Mouse (Mus musculus): ENCODE results near the gene Commd8.

The Commd8 gene

GRCm38 (mm10) chr5:72167594-72168284, at the start of gene Commd8:
TSS of gene Commd8 (minus strand) at chr5:72168189.
- DNase-seq = peak; percentile 97

DNA sequence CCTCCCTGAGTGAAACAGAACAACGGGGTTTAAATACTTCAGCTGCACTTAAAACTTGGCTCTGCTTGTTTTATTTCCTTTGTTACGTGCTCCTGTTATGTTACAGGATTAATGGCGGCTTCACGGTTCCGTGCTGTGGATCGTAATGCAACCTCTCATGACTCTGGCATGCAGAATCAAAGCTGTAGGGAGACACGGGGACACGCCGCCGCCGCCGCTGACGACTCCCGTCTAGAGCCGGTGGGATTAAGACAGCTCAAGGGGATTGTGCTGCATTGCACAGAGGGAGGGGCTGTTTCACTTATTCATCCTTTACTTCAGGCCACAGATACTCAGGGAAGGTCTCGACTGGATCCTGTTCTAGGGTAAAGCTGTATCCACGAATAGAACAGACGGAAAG, 43.8 kb upstream of the Commd8 start:
- no peak for DNase-seq

DNA sequence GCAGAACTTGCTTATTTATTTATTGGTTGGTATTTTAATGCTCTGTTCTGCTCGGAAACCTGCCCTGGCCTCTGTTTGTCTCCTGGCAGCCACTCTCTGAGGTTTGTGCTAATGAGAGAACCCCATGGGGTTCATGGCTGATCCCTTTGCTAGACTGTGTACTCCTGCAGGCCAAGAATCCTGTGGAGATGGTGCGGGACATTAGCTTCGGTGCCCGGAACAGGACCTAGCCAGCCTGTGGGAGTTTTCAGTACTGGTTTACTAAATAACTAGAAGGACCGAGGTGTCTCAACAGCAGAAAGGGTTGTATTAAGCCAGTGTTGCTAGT, 42.8 kb upstream of the Commd8 start:
- no peak for DNase-seq

- no peak for DNase-seq
Observed at GRCm38 (mm10) chr5:72210123-72210811, 42.3 kb upstream of the Commd8 start.

- DNase-seq = no peak
Observed at GRCm38 (mm10) chr5:72208515-72208914, 40.5 kb upstream of the Commd8 start.

DNA sequence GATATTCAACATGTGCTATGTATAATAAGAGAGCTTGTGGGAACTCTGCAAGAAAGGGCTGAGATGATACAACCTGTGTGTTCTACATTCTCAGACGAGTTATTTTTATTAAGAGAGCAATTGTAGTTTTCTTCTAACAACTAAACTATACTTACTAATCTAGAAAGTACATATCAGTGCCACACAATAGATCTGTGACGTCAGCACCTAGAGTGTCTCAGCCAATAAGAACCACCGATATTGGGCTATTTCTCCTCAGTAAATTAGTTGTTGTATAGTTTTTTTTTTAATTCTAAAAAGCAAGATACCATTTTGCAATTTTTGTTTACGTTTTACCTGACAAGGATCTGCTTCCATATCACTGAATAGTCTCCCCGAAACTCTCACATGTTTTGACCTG, 37.3 kb upstream of the Commd8 start:
- no peak for DNase-seq

- no peak for DNase-seq
Observed at GRCm38 (mm10) chr5:72204507-72204906, 36.5 kb upstream of the Commd8 start.

GRCm38 (mm10) chr5:72203734-72204073, 35.7 kb upstream of the Commd8 start:
- DNase-seq = no peak

DNA sequence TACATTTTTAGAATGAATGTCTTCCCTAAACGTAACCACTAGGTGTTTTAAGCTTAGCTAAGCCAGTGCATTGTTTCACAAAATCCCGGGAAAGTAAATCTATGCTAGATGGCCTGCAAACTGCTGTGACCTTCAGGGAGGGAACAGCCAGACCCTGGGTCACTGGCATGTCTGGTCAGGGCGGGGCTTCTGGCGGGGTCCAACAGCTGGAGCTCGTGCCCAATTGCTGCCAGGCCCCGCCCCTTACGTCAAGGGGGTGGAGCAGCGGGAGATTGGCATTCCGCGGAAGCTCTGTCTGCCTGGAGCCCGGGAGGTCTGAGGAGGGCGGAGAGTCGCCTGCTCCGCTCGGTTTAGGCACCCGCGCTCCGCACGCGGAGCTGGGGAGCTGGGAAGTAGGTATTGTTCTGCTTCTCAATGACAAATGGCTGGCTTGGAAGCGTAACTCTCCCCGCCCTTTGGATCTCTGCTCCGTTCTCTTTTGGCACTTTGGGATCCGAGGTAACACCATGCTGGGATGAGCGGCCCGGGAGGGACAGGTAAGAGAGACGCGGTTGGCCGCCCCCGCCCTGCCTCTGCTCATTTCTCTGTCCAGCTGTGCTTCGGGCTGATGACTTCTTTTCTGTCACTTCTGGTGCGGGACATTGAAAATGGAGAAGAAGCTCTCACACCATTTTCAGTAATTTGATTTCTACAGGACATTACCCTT, 35.2 kb upstream of the Commd8 start:
- peak; percentile 91 for DNase-seq

DNA sequence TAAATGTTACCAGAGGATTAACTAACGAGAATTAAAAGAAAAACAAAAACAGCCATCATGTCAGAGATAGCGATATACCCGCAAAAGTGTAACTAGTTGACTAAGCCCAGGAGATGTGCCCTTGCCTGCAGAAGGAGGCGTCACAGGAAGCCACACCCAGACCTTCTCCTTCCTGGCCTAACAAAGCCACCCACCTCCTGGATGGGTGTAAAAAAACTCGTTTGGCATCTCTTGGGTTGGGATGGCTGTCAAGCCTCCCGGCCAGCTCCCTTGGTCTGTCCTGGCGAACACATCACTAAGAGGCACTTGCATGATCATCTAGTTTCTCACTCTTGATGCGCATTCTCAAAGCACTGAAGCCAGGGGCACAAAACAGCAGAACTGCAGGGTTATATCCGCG, 34.0 kb upstream of the Commd8 start:
- DNase-seq = peak; percentile 9

GRCm38 (mm10) chr5:72201600-72201999, 33.6 kb upstream of the Commd8 start:
- DNase-seq = no peak

GRCm38 (mm10) chr5:72195442-72195841, 27.5 kb upstream of the Commd8 start:
- DNase-seq = no peak

GRCm38 (mm10) chr5:72191932-72192331, 23.9 kb upstream of the Commd8 start:
- DNase-seq = no peak

GRCm38 (mm10) chr5:72191154-72191553, 23.2 kb upstream of the Commd8 start:
- DNase-seq = no peak

DNA sequence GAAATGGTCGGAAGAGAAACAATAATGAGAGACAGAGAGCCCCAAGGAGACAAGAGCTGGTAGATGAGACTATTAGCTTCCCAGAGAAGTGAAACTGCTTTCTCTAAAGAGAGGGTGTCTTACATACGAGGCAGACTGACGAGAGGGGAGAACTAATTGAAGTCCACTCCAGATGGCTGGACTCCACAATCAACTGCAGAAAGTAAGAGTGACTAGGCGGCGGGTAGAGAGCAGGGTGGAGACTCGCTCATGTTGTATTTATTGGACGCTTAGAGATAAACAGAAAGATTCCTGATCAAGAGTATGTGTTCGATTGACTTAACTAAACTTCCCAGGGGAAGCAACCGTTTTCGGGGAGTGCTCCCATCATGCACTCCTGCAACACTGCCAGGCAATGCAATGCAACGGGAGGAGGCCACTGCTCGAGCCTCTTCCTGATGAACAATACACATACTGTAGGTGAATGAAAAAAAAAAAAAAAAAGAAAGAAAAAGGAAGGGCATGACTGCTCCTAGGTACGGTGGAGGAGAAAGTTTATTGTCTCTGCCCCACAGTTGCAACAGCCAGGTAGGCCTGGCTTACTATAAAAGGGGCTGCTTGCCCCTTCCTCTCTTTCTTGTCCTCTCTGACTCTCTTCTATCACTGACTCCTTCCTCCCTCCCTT, 16.6 kb upstream of the Commd8 start:
- no peak for DNase-seq

- DNase-seq = no peak
Observed at GRCm38 (mm10) chr5:72183929-72184328, 15.9 kb upstream of the Commd8 start.

DNA sequence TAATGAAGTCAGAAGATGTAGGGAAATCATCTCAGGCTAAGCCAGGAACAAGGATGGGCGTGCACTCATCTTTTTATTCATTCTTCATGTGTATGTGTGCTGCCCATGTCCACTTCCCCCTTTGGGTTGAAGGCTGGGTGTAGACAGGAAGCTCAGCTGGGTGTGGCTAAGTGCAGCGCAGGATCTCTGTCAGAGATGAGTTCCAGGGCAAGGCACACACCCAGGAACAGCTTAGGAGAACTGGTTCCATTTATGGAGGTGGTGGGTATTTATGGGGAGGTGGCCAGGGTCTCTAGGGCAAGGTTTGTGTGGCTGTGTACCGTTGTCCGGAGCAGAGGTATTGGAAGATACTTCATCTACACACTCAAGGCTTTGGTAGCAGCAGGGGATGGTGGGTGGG, 14.8 kb upstream of the Commd8 start:
- peak; percentile 41 for DNase-seq

DNA sequence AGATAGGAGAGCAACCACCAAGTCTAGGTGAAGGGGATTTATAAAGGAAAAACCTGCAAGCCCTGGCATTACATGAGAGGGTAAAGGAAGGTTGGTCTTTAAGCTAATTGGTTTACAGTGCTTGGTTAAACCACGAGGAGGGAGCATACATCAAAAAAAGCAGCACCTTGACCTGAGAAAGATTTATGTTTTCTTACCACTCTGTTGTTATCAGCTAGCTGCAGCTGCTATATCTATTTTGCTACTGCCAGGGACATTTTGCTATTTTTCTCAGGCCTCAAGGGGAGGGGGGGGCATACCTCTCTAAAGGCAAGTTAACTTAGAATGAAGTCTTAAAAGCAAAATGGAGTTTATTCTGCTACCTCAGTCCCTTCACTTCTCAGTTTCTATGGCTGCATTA, 13.2 kb upstream of the Commd8 start:
- no peak for DNase-seq

GRCm38 (mm10) chr5:72175530-72175929, 7.5 kb upstream of the Commd8 start:
- no peak for DNase-seq

- no peak for DNase-seq
Observed at GRCm38 (mm10) chr5:72175050-72175449, 7.1 kb upstream of the Commd8 start.

GRCm38 (mm10) chr5:72173521-72173920, 5.5 kb upstream of the Commd8 start:
- DNase-seq = no peak

- peak; percentile 28 for DNase-seq
Observed at GRCm38 (mm10) chr5:72172675-72173074, 4.7 kb upstream of the Commd8 start.

- no peak for DNase-seq
Observed at GRCm38 (mm10) chr5:72170067-72170466, 2.1 kb upstream of the Commd8 start.

- DNase-seq = peak; percentile 14
Observed at GRCm38 (mm10) chr5:72168285-72168621, 264 bp upstream of the Commd8 start.

Data from thymus, postnatal 25 days (tissue).